Mouse (Mus musculus) brain, adult 2 months (tissue): Measurements from ENCODE around the gene Jak1.
"Not testable (repeated sequence)": the region's sequence is repeated elsewhere in the genome, so short reads cannot be mapped to it uniquely, and the experiment has no call there.

Experiments
- DNase-seq: peaks from one replicate; pipeline ENCODE4 v3.0.0; 2011; ENCODE audit warnings: low read depth, low spot score

The Jak1 gene

DNA sequence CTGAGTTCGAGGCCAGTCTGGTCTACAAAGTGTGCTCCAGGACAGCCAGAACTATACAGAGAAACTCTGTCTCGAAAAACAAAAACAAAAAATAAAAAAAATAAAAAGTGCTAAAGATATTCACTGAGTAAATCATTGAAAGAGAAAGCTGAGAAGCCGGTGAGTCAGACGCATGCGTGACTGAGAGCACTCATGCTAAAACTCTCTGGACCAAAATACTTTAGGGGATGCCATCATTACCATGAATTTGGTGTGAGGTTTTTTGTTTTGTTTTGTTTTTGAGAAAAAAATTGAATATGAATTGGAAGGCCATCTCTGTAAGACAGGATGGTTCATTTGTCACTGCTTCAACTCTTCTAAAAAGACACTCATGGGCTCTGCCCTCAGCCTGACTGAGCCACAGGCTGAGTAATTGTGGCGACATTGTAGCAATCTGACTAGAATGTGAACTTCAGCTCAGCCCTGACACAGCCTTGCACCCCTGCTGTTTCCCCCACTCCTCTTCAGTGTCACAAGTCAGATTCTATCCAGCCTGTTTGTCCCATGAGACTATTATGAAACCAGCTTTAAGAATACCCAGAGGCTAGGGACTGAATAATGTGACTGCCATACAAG, 11.5 kb upstream of the Jak1 start:
- DNase-seq: no peak

DNA sequence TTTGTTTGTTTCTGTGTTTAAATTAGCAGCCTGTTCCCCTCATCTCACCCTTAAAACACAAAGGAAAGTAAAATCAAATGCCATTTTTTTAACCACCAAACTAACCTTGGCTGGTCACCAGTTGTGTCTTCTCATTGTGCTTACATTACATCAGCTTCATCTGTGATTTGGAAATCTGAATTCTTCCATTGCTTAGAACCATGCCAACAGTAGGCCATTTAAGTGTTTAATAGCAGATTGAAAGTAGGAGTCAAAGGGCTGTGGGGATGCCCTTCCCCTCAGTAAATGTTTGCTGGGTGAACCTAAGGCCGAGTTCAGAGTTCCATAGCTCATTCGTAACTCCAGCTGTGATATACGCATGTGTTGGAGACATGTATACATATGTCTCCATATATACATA, 10.8 kb upstream of the Jak1 start:
- DNase-seq: no peak

- DNase-seq: no peak
Measured at GRCm38 (mm10) chr4:101270734-101271133, 5.7 kb upstream of the Jak1 start.

- not testable (repeated sequence) for DNase-seq
Measured at GRCm38 (mm10) chr4:101268506-101268905, 3.4 kb upstream of the Jak1 start.

DNA sequence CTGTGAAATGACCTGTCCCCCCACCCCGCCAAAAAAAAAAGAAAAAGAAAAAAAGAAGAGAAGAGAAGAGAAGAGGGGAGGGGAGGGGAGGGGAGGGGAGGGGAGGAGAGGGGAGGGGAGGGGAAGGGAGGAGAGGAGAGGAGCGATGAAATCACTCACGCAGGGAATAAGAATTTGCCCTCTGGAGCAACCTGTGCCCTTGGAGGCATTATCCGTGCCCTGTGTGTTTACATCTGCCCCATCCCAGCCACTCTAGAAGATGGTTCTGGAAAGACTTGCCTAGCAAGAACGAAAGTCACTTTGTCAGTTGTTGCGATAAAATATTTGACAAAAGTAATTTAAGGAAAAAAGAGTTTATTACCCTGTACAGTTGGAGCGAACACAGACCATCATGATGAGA, 441 bp upstream of the Jak1 start:
- DNase-seq: no peak

GRCm38 (mm10) chr4:101263968-101264740, 928 bp downstream of the Jak1 start:
- peak; percentile 52 for DNase-seq

GRCm38 (mm10) chr4:101261596-101261995, 3.5 kb downstream of the Jak1 start:
- no peak for DNase-seq

GRCm38 (mm10) chr4:101260744-101261291, 4.3 kb downstream of the Jak1 start:
- DNase-seq: no peak

DNA sequence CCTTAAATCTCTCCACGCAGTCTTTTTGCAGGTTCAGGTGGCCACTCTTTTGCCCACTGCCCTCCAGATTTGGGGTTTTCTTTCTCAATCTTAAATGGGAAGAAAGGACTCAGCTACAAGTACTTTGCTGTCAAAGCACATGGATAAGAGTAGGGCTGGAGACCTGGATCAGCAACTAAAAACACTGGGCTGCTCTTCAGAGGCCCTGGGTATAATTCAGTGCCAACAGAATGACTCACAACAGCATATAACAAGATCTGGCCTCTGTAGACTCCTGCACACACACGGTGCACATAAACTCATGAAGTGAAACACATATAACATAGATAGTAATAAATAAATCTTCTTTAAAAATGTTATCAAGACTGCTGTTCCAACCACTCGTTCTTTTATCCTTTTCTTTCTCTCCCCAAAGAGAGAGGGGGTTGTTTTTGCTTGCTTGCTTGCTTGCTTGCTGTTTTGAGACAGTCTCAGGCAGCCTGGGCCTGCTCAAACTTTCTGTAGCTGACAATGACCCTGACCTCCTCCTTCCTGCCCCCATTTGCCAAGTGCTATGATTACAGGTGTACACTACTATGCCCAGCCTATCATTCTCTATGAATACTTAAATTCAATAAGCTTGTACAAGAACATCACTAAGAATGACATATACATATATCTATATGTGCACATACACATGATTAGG, 8.4 kb downstream of the Jak1 start:
- no peak for DNase-seq

GRCm38 (mm10) chr4:101254606-101255349, 10.3 kb downstream of the Jak1 start:
- no peak for DNase-seq

- no peak for DNase-seq
Measured at GRCm38 (mm10) chr4:101254015-101254414, 11.1 kb downstream of the Jak1 start.

GRCm38 (mm10) chr4:101252781-101253622, 12.1 kb downstream of the Jak1 start:
- DNase-seq: no peak

DNA sequence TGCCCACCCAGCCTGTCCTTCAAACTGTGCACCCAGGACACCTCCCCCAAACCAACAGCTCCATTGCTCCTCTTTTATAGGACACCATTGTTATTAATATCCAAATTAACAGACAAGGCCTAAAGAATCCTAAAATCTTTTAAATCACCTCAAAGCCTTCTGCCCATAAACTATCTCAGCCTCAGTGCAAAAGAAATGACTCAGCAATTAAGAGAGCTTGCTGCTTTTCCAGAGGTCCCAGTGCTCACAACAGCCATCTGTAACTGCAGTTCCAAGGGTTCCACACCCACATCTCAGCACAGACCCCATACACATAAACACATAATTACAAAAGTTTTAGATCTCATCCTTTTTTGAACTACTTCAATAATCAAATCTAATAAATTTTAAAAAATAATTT, 13.1 kb downstream of the Jak1 start:
- no peak for DNase-seq

GRCm38 (mm10) chr4:101249977-101250743, 14.9 kb downstream of the Jak1 start:
- DNase-seq: no peak

- no peak for DNase-seq
Measured at GRCm38 (mm10) chr4:101247355-101247754, 17.7 kb downstream of the Jak1 start.

DNA sequence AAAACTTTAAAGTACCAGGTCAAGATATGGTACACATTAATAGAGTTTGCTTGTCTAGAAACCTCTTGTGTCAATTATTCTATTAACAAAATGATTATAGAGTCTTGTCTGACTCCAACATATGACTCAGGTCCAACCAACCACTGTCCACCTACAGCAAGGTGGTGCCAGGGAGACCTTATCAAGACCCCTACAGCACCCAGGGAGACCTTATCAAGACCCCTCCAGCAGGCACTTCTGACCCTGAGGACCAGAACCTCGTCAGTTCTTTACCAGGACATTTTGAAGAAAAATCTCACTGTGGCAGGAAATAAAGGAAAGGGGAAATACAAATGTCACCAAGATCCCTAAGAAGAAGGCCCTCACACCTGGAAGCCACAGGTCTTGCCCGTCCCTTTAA, 18.5 kb downstream of the Jak1 start:
- no peak for DNase-seq

- peak; percentile 59 for DNase-seq
Measured at GRCm38 (mm10) chr4:101244257-101245011, 20.6 kb downstream of the Jak1 start.

DNA sequence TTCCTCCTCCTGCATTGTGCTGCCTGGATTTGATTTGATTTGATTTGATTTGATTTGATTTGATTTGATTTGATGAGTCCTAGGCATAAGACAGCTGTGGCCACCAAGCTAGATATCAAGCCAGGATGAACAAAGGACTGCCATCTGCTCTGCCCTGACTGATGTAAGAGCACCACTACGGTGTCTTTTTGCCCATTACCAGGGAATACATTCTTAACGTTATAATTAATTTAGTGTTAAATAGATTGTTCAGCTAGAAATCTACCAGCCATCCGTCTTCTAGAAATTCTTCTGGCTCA, 24.3 kb downstream of the Jak1 start:
- DNase-seq: no peak

GRCm38 (mm10) chr4:101240163-101240874, 24.8 kb downstream of the Jak1 start:
- no peak for DNase-seq
